Mouse (Mus musculus): ENCODE data around the gene Slc44a3.

Gene Slc44a3

DNA sequence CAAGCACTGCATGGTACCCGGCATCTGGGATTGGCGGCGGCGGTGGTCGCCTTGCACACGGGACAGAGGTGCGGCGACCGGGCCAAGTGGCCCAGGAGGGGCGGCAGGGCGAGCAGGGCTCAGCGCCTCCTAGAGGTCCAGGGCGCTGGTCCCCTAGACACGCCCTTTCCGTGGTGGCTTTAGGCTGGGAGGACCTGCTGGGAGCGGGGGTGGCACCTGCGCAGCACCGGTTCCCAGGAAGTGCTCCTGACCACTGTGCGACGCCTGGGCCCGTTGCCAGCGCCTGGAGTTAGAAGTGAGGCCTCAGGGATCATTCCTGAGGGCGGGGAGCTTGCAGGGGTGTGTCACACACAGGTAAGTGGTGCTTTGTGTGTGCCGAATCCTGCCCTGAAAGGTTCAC is at the start of gene Slc44a3:
TSS of gene Slc44a3 (minus strand) at position 229 of the 400 bp plus-strand sequence.
- peak; percentile 45 for DNase-seq (ENCODE audit: low spot score)

DNA sequence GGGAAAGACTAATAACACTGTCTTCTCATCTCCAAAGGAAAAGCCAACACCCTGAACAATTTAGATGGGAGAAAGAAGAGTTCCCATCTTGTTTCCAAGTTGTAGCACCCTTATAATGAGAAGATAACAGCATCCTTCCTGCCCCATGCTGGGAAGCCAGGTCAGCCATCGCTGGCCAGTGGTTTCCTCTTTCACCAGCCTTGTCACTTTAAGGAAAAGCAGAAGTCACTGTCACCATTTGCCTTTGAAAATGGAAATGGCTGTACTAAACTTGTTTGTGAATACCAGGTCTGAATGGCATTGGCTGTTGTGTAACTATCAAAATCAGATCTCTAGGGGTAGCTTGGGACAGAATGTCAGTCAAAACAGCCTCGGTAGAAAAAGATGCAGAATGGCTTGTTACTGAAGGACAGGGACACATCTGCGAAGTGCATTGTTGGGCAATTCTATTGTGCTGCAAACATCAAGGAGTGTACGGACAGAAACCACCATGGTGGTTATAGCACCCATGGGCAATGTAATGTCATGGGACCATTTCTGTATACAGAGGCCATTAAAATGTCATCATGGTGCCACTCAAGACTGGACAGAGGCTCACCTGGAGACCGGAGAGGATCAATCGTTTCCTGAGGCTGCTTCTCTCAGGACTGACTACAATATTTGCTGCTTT is 47.8 kb upstream of the Slc44a3 start:
- no peak for DNase-seq (ENCODE audit: low spot score)

DNA sequence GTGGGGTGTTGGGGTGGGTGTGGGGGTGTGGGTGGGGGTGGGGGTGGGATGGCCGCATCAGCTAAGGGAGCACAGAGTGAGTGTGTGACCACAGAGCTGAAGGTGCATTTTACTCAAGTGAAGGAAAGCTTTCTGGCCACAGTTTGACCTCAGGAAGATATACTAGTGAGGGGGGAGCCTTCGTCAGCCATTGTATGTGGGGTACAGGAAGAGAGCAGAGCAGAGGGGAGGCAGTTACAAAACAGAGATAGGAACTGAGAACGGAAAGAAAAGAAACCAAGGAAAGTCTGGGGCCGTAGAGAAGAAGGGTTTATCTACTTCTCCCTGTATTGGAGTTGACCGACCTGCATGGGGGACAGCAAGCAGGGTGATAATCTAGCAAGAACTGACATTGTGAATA is 47.2 kb upstream of the Slc44a3 start:
- DNase-seq (ENCODE audit: low spot score) = no peak

DNA sequence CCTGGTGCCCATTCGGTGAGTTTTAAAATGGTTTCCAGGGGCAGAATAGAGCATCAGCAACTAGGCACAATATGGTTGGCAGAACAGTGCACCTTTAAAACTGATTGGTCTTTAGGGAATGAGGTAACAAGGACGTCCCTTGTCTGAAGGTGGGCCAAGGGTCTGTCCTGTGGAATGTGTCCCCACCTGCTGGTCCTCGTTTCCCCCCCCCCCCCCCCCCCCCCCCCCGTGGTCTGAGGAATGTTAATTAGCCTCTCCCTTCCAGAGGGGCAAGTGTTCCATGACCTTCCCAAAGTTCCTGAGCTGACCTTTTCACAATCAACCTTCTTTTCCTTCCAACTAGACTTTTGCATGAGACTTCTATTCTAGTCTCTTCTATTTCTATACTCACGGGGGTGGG is 46.5 kb upstream of the Slc44a3 start:
- DNase-seq (ENCODE audit: low spot score) = no peak

DNA sequence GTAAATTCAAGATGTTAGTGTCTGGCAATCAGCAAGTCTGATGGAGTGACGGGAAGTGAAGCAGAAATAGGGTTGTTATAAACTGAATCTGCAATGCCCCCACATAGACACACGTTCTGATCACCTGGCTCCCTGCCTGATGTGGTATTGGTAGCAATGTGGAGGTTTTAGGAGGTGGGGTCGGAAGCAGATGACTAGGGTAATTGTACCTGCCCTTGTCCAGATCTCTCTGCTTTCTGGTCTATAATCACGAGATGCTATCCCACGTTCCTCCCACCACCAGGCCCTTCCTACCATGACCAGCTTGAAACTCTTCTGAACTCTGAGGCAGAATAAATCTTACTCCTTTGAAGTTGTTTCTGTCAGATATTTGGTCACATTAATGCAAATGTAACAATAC is 45.4 kb upstream of the Slc44a3 start:
- no peak for DNase-seq (ENCODE audit: low spot score)

DNA sequence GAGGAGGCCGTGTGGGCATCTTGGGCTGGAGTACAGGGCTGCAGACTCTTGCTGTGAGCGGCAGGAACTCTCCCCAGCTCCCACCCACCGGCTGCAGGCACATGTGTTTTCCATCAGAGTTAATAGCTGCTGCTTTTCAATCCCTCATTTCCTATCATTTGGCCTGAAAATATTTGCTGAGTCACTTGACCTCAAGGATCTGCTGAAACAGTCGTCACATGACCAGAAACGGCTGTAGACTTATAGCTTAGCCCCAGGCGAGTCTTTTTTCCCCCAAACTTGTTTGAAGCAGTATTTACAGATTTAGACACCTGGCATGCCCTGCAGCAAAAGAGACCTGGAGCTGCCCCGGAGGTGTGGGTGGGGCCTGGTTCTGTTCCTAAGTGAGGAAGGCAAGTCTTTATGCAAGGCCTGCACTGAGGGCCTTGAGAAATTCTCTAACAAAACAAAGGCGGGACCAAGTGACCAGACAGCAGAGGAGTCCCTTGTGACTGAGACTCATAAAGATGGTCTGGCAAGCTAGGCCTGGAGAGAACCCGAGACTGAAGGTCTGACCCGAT is 44.9 kb upstream of the Slc44a3 start:
- peak; percentile 57 for DNase-seq (ENCODE audit: low spot score)

DNA sequence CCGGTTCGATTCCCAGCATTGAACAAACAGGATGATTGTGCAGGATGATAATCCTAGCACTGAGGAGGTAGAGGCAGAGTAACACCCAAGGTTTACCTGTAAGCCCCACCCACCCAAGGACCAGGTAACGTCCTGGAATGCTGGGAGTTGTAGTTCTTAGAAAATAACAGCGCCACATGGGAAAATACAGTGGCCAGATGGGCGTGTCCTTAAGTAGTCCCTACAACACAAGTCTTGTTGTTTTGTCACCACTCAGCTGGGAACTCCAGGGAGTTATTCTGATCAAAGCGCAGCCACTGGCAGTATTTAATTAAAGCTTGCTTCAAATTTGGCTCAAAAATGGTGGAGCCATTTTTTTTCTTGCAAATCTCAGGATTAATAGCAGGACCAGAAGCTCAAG is 44.2 kb upstream of the Slc44a3 start:
- no peak for DNase-seq (ENCODE audit: low spot score)

DNA sequence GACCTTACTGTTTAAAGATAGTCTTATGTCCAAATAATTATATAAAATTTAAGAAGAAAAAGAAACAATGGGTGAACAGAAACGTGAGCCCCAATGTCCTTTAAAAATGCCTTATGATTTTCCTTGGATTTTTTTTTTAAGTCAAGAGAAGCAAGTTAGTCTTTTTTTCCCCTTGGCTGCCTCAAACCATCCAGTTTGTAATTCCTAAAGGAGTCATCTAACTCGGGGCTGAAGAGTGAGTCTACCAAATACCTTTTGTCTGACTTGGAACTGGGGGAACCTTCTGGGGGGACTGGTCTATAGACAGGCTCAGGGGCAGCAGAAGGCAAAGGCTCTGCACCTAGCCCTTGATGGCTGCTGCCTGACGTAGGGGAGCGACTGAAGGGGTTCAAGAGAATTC is 42.2 kb upstream of the Slc44a3 start:
- DNase-seq (ENCODE audit: low spot score) = no peak

DNA sequence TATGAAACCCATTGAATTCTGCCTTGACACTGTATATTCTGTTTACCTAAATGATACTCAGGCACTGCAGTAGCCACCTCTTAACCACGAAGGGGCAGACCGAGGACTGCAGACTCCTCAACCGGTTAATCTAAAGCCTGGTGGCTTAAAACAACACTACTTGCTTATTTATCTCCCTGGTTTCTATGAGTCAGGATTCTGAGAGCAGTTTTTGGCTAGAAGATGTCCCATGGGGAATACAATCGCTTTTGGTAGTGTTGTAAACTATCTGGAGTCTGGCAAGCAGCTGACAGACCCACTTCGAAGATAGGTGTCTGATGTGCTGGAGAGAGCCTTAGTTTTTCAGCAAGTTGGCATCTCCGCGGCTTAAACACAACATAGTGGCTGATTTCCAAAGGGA is 41.7 kb upstream of the Slc44a3 start:
- DNase-seq (ENCODE audit: low spot score) = no peak

DNA sequence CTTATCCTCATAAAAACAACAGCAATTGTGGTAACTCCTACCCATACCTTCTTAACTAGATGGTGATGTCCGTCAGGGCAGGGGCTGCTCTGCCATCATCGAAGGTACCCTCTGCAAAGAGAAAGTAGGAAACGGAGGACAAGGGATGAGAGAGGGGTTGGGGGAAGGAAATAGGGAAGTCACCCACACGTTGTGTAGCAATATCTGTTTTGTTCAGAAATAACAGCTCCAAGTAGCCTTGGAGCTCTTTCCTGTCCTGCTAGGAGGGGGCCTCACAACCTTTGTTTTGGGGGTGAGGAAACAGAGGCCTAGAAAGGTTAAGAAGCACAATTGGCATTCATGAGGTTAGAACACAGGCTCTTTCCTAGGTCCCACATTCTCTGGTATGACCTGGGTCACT is 39.3 kb upstream of the Slc44a3 start:
- no peak for DNase-seq (ENCODE audit: low spot score)

DNA sequence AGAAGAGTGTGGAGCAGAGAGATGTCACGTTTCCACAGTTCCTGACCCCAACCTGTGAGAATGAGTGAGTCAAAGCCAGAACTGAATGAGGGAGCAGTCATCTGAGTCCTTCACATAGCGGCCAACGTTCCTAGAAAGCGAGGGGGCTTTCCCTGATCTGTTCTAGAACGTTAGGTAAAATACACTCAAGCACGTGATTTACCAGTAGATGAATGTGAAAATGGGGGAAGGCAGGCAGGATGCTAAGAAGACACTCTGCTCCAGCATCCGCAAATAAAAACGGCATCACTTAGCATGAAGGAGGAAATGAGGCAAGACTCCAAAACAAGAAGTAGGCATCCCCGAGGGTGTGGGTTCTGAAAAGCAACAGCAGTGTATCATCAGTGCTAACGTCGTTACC is 38.4 kb upstream of the Slc44a3 start:
- no peak for DNase-seq (ENCODE audit: low spot score)

DNA sequence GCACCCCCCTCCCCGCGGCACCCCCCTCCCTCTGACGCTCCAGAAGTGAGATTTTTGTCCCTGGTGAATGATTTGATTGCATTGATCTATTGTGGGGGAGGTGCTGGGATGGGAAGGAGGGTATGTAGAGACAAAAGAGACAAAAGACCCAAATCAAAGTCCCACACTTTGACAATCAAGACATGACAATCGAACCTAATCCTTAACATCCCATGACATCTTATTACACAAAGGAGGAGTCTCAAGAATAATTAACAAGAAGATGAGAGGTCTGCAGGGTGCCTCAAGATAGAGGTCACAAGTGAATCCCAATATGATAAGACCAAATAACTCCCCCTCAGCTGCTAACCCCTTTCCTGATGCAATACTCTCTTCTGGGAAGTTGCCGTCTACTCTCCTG is 37.6 kb upstream of the Slc44a3 start:
- no peak for DNase-seq (ENCODE audit: low spot score)

DNA sequence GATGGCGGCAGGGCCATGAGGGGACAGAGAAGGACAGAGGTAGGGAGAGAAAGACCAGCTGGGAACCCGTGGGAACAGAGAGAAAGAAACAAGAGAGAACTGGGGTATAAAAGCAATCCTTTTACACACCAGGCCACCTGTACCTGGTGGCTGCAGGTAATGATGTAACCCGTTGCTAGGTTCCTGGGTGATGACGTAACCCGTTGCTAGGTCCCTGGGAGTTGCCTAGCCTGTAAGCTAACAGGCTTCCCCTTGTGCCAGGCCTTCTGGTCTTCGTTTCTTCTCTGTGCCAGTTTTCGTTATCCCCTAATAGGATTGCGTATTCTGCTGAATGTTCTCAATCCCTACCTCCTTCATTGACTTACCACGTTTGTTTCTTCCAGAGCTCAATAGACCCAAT is 36.8 kb upstream of the Slc44a3 start:
- DNase-seq (ENCODE audit: low spot score) = no peak

DNA sequence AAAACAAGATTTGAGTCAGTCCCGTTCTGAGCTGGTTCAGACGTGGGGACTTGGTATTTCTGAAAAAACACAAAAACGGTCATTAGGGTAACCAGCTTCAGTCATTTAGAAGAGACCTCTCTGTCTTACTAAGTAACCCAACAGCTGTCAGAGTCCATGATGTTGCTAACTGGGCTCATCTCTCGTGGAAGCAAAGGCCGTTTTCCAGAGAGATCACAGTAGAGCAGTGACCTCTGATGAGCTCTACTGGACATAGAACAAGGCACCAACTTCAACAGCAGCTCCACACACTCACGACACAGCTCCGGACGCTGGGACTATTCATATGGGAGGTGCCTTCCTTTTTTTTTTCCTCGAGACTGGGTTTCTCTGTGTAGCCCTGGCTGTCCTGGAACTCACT is 35.7 kb upstream of the Slc44a3 start:
- no peak for DNase-seq (ENCODE audit: low spot score)

DNA sequence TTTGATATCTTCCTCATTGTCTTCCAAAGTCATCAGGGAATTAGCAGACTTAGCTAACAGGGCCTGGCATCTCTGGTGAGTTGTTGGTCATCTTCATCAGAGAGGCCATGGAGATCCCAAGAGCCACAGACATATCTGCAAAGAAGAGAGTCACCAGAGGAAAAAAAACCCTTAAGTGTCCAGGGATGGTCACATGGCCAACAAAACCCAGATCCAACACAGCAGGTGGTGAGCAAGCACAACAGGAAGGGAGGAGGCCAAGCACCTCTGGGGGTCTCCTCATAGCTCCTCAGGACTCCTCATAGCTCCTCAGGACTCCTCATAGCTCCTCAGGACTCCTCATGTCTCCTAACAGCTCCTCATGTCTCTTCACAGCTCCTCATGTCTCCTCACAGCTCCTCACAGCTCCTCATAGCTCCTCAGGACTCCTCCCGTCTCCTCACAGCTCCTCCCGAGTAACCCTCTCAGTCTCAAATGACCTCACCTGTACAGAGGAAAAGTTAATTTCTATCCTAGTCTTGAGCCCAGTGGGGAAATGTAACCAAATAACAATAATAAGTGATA is 35.2 kb upstream of the Slc44a3 start:
- no peak for DNase-seq (ENCODE audit: low spot score)

DNA sequence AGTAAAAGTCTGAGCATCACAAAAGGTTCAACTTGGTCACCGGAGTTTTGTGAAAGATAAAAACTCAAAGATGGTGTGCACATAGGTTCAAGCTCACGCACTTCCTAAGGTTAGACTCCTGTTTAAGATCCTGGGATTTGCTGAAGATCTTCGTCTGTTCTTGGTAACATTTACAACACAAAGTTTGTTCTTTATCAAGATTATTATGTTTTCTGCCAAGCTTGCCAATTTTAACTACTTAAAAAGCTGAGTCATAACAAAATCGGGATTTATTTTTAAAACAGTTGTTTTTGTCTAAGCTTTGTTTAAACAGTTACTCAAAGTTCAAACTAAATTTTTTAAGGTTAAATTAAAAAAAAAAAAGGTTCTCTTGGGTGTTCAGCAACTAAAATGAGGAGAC is 34.7 kb upstream of the Slc44a3 start:
- no peak for DNase-seq (ENCODE audit: low spot score)

DNA sequence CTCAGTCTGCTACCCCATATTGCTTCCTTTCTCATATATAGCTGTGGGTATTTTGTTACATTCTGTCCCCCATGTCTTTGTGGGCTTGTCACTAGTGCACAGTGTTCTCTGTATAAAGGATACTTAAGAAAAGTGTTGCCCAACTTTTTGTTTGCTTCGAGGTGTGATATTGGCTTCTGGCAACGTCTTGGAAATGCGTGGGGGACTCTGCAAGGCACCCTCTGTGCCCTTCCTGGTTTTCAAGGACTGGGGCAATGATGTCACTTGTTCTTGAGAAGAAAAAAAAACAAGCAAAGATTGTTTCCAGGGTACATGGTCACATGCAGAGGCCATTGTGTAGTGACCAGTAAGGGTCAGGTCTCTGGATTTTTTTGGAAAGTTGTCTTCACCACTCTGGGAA is 29.6 kb upstream of the Slc44a3 start:
- DNase-seq (ENCODE audit: low spot score) = no peak

DNA sequence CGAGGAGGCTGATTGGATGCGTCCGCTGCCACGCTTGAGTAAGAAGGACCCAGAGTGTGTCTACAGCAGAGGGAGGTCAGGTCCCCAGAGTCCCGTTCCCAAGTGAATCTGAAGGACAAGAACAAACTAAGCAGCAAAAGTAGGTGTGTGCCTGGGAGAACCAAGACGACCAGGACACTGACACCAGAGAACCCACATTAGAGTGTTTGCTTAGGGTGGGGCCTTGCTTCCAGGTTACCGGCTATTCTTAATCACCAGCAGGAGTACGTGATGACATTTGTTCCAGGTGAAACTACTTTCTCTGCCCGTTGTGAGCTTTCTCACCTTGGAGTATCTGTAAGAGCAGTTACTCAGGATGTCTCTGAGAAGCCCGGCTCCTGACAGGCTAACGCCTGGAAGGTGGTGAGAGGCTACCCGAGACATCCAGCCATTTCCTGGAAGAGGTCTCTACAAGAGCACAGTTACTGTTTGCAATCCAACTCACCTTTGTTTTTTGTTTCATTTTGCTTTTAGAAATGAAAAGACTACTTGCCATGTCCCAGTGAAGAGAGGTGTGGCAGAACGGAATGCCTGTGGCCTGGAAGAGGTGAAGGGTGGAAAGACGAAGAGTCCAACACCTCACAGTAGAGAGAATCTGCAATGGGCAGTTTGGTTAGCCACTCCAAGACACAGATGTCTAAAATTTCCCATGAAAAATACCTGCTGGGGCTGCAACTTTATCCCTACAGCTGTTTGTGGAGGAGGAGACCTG is 28.1 kb upstream of the Slc44a3 start:
- DNase-seq (ENCODE audit: low spot score) = no peak

DNA sequence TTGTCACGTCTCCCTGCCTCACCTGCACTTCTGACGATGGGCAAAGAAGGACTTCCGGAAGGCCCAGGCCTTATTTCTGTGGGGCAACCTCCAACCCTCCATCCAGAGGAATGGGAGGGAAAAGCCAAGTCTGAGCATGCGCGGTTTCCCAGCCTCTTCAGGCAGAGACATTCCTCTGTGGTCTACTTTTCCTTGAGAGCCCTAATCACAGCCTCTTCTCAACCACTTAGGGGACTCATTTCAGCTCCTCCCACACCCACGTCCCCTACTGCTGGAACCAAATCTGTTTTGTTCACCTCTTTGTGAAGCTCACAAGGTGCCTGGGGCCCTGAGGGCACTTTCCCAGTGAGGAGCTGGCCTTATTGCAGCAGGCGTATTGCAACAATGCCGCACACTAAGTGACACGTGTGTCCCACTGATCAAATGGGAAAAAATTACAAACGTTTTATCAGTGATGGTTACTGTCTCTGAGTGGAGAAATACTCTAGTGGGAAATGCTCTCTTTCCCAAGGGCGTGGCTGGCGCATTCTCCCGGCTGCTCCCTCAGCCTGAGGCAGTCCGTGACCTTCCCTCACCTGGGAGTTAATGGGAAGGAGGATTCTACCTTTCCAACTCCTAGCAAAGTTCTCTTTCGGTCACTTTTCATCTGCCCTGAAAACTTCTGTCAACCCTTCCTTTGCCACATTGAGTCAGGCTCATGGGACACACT is 27.4 kb upstream of the Slc44a3 start:
- DNase-seq (ENCODE audit: low spot score) = no peak

DNA sequence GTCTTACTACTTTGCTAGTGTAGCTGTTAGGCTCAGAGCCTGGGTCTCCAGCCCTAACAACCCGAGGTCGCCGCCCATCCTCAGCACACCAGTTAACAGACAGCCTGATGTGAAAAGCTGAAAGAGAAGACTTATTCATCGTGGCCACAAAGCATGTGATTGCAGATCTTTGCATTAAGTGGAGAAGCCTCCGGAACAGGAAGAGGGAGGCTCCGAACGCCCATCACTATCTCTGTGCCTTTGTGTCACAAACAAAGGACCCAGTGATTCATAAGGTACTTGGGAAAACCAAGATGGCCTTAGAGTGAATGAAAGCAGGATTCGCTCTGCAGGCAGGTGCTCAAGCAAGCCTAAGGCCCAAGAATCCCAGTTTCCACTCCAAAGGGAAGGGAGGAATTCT is 26.7 kb upstream of the Slc44a3 start:
- DNase-seq (ENCODE audit: low spot score) = no peak

DNA sequence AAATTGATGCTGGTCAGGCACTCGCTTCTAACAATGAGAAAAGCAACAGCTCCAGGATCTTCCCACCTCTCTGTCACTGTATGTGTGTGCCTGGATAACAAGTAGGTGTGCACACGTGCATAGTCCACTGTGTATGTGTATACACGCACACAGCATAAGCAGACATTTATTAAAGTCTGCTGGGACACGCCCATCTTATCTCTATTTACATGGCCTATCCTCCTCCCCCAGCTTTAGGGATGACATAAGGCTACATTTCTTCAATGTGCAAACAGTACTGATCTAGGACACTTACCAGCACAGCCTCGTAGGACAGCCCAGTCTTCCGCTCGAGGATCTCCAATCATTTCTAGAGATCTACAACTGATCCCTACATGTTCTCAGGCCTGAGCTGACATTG is 24.1 kb upstream of the Slc44a3 start:
- DNase-seq (ENCODE audit: low spot score) = no peak

DNA sequence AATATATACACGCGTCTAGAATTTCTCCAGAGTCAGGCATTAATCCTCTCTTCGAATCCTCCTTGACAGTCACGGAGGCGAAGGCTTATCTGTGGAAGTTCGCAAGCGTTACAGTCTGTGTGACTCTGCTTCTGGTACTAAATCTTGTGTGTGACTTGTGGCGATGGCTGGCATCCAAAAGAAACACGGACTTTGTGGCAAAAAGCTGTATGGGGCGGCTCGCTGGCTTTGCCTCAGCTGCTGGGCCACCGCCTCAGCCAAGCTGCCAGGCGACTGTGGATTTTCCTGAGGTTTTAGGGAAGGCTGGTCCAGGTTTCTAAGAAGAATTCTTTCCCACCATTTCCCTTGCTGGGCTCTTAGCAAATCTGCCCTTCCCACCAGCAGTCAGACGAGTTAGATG is 21.1 kb upstream of the Slc44a3 start:
- DNase-seq (ENCODE audit: low spot score) = no peak

DNA sequence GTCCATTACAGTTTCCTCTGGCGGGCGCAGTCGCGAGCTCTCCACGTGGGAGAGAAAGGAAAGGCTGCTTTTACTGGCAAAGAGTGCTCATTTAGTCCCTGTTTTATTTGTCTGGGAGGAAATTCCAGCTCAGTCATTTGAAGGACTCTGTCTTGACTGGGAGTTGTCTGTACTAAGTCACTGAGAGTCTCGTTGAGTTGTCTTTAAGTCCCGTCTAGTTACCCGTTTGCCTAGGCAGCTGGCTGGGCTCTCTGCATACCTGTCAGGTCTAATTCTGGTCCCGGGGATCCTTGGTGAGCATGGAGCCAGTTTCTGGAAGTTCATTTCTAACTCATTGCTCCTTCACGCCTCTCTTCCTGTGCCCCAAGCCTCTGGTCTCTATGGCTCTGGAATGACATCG is 20.5 kb upstream of the Slc44a3 start:
- no peak for DNase-seq (ENCODE audit: low spot score)

All from ovary, adult 18-20 months (tissue).